Mouse (Mus musculus): ENCODE measurements around the gene Olfr96.
"Not testable (repeated sequence)": the region's sequence is repeated elsewhere in the genome, so short reads cannot be mapped to it uniquely, and the experiment has no call there.

The Olfr96 gene

GRCm38 (mm10) chr17:37219846-37220245, at the start of gene Olfr96:
Olfr96 (plus strand) TSS chr17:37220146.
- no peak for DNase-seq (ENCODE audit: low read depth, low spot score)

- no peak for DNase-seq (ENCODE audit: low read depth, low spot score)
Measured at GRCm38 (mm10) chr17:37185474-37185873, 34.5 kb upstream of the Olfr96 start.

GRCm38 (mm10) chr17:37190711-37191110, 29.2 kb upstream of the Olfr96 start:
- peak; percentile 78 for DNase-seq (ENCODE audit: low read depth, low spot score)

GRCm38 (mm10) chr17:37193032-37193431, 26.9 kb upstream of the Olfr96 start:
- DNase-seq (ENCODE audit: low read depth, low spot score), result no peak

GRCm38 (mm10) chr17:37193656-37194055, 26.3 kb upstream of the Olfr96 start, which contains the start of gene Ubd:
Ubd (plus strand) TSS chr17:37193892.
- DNase-seq (ENCODE audit: low read depth, low spot score), result no peak

- DNase-seq (ENCODE audit: low read depth, low spot score), result no peak
Measured at GRCm38 (mm10) chr17:37194782-37195181, 25.2 kb upstream of the Olfr96 start.

DNA sequence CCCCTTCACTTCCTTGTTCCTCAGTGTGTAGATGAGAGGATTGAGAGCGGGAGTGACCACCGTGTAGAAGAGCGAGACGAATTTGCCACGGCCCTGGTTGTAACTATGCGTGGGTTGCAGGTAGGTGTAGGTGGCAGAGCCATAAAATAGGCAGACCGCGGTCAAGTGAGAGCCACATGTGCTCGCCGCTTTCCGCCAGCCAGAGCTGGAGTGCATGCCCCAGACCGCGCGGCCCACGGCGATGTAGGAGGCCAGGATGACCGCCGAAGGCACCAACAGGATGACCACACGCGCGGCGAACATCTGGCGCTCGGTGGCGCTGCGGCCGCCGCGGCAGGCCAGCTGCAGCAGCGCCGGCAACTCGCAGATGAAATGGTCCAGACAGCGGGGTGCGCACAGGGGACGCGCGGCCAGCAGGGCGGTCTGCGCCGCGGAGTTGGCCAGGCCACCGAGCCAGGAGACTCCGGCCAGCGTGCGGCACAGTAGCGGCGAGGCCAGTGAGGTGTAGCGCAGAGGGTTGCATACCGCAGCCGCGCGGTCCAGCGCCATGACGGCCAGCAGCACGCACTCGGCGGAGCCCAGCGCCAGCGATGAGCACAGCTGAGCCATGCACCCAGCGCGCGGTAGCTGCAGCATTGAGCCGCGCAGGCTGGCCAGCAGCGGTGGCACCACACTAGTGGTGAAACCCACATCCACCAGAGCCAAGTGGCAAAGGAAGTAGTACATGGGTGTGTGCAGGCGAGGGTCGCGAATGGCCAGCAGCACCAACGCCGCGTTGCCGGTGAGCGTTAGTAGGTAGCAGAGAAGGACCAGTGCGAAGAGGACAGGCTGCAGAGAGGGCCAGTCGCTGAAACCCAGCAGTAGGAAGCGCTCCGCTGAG, 22.9 kb upstream of the Olfr96 start:
- no peak for DNase-seq (ENCODE audit: low read depth, low spot score)

DNA sequence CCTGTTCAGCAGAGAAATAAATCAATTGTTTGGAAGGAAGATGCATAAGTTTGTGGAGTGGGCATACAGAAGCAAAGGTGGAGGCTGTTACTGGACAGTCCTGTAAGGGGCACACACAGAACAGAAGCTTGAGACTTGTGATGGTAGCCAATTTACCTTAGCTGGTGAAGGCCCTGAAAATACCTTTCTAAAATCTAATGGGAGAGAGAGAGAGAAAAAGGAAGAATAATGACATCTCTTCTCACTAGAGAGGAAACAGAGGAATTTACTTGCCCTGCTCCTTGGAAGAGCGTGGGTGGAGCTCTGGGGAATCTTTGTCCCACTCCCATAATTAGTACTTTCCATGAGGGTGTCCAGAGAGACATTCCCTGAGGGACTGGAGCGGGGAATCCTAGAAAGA, 19.1 kb upstream of the Olfr96 start, which contains the start of gene Olfr94:
Olfr94 (minus strand) TSS at position 101 of the 400 bp plus-strand sequence.
- DNase-seq (ENCODE audit: low read depth, low spot score), result no peak

DNA sequence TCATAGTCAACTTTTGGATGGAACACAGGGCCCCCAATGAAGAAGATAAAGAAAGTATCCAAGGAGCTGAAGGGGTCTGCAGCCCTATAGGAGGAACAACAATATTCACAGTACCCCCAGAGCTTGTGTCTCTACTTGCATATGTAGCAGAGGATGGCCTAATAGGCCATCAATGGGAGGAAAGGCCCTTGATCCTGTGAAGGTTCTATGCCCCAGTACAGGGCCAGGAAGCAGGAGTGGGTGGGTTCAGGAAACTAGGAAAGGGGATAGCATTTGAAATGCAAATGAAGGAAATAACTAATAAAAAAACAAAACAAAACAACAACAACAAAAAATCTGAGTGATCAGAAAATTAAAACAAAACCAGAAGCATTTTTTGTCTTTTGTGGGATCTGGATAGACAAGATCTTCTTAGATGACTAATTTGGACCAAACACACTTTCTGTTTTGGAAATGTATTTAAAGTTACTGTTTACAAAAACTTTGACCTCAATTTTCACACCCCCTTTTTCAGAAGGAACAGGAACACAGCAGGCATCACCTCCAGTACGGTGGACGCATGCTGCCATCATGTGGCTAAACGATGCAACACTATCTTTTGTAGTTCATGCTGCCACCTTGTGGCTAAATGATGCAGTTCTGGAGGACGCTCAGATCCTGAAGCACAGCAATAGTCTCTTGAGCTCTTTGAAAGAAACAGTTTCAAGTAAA, 16.6 kb upstream of the Olfr96 start:
- DNase-seq (ENCODE audit: low read depth, low spot score), result peak; percentile 60

GRCm38 (mm10) chr17:37203917-37204236, 16.1 kb upstream of the Olfr96 start:
- no peak for DNase-seq (ENCODE audit: low read depth, low spot score)

DNA sequence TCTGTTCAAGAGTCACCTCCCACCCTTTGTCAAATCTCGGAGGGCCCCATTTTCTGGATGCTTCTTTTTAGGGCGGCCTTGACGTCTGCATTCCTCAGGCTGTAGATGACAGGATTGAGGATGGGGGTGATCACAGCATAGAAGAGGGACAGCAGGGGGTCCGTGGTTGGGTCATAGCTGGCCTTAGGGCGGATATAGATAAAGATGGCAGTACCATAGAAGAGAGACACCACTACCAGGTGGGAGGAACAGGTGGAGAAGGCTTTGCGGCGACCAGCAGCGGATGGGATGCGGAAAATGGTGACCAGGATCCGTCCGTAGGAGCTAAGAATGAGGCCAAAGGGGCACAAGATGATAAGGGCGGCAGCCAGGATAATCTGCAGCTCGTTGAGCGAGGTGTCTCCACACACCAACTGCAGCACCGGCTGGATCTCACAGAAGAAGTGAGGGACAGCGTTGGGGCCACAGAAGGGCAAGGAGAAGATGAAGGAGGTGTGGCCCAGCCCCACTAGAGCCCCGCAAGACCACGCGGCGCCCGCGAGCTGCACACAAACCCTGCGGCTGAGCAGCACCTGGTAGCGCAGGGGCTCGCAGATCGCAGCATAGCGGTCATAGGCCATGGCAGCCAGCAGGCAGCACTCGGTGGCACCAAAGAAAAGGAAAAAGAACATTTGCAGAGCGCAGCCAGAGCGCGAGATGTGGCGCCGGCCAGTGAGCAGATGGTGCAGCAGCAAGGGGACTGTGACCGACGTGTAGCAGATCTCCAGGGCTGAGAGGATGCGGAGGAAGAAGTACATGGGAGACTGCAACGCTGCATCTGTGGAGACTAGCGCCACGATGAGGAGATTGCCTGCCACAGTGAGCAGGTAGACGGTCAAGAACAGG, 8.8 kb upstream of the Olfr96 start:
- DNase-seq (ENCODE audit: low read depth, low spot score), result peak; percentile 40

GRCm38 (mm10) chr17:37213018-37213417, 6.9 kb upstream of the Olfr96 start, which contains the start of gene Olfr95:
Olfr95 (minus strand) TSS chr17:37213118.
- no peak for DNase-seq (ENCODE audit: low read depth, low spot score)

DNA sequence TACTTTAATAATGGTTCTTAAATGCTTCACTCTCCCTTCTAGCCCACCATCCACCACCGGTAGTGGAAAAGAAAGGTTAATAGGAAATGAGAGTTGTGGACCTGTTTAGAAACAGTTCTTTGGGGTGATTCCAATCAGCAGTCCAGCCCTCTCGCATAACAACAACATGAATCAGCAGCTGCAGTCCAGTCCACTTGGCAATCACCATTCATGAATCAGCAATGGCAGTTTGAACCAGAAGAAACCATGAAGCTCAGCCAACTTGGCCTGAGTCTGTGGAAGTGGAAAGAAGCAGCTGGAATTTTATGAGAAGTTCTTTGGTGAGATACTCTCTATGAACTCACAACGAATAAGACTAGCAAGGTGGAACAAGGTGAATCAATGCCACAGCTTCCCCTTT, 1.5 kb upstream of the Olfr96 start:
- no peak for DNase-seq (ENCODE audit: low read depth, low spot score)

DNA sequence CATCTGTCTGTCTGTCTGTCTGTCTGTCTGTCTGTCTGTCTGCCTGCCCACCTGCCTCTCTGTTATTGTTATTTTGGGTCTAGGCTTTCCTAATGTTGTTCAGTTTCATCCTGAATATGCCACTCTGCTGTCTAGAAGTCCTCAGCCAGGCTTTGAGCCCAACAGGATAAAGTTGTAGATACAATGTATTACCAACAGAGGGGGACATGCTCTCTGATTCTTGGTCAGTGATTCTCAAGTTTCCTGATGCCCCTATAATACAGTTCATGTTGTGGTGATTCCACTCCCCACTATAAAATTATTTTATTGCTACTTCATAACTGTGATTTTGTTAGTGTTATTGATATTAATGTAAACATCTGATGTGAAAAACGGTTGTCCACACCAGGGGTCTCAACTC, 1.9 kb downstream of the Olfr96 start:
- no peak for DNase-seq (ENCODE audit: low read depth, low spot score)

GRCm38 (mm10) chr17:37237230-37237629, 17.3 kb downstream of the Olfr96 start, which contains the start of gene Olfr97:
Olfr97 (minus strand) TSS chr17:37237330.
- not testable (repeated sequence) for DNase-seq (ENCODE audit: low read depth, low spot score)

DNA sequence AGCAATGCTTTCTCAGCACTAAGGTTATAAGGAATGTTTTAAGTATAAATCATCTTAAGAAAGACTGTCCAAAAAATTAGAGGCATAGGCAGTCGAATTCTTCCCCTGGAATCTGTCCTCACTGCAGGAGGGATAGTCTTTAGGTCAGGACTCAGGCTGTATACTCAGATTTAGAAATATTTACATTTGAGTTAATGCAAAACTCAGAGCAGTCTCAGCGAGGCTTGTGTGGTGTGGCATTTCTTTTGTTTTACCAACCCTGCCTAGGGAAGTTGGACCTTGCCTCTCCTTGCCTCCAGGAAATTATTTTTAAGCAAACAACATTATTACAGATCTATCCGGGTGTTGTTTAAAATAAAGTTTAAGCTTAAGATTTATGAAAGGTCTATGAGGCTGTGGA, 22.3 kb downstream of the Olfr96 start:
- DNase-seq (ENCODE audit: low read depth, low spot score), result no peak

GRCm38 (mm10) chr17:37246715-37247114, 26.8 kb downstream of the Olfr96 start:
- no peak for DNase-seq (ENCODE audit: low read depth, low spot score)

DNA sequence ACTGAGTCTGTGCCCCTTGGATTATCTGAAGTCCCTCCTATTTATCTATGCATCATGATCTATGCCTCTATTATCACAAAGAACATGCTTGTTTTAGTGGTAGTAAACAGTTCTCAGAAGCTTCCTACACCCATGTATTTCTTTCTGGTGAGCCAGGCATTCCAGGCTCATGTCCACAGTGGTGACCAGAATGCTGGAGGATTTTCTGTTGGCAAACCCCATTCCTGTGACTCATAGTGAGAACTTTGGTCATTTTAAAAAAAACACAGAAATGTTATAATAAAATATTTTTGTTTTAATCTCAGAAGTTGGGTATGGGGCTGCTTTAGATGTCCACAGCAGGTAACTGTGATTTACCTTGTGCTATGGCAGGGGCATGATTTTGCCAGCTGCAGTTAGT, 29.5 kb downstream of the Olfr96 start:
- DNase-seq (ENCODE audit: low read depth, low spot score), result no peak

DNA sequence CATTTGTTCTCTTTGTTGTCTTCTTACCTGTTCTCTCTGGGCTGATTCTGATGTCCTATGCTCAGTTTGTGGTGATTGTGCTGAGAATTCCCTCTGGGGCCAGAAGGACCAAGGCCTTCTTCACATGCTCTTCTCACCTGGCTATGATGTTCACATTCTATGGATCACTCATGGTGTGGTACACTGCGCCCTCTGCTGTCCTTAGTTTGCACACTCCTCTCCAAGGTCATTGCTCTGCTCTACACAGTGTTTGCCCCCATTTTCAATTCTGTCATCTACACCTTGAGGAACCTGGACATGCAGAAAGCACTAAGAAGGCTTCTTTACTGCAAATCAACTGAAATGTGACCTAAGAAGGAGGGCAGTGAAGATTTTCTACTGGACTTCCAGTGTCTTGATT, 30.6 kb downstream of the Olfr96 start:
- no peak for DNase-seq (ENCODE audit: low read depth, low spot score)

DNA sequence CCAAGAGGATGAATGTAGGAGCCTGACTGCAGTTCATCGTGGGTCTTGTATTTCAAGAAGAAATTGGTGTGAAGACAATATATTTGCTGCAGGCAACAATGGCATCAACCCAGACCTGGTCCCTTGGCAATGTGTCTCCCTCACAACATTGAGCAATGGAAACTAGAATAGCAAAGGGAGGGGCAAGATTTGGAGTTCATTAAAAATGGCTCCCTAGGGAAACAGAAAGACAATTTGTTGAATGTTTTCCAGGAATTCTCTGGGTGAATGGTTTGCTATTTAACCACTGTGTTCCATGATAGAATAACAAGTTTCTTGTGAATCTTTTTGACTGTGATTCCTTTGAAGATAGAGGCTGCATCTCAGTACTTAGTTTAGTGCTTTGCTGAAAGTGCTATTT, 43.7 kb downstream of the Olfr96 start, which contains the start of gene Olfr98:
Olfr98 (minus strand) TSS at position 124 of the 400 bp plus-strand sequence.
- no peak for DNase-seq (ENCODE audit: low read depth, low spot score)

GRCm38 (mm10) chr17:37270058-37270701, 50.2 kb downstream of the Olfr96 start, which contains the start of gene H2-M3:
H2-M3 (plus strand) TSS chr17:37270220.
- peak; percentile 66 for DNase-seq (ENCODE audit: low read depth, low spot score)
